Mouse (Mus musculus) embryonic fibroblast, embryonic 13.5 days (primary cell): ENCODE measurements around the gene Cdt1.

Experiments
- CTCF ChIP-seq: IDR thresholded peaks from 2 replicates; pipeline ENCODE4 v1.5.1; 2011; ENCODE audit warnings: mild to moderate bottlenecking, control low read depth, low read length, moderate library complexity, borderline replicate concordance; ENCODE audit not compliant: insufficient read depth
- POLR2A ChIP-seq: IDR thresholded peaks from 2 replicates; pipeline ENCODE4 v1.6.1; 2011; ENCODE audit warnings: low read depth, mild to moderate bottlenecking, control low read depth, low read length, moderate library complexity

- no peak for TF ChIP-seq CTCF
- TF ChIP-seq POLR2A, result no peak
Observed at GRCm38 (mm10) chr8:122586171-122586570, 18.4 kb downstream of the Cdt1 start.
